Mouse (Mus musculus): ENCODE measurements around the gene AI597479. TPM values are rescaled to one million over a fixed set of nuclear protein-coding genes. Genes with fewer than 3 reads are reported as not detected.

The AI597479 gene
- polyA plus RNA-seq (2015; fragmentation: Nextera tagmentation; extraction: Ambion mirVana), result 27.2 TPM in 2 replicates

- Histone ChIP-seq H3K4me1 (no peaks in the 10 kb centered on the region), H3K36me3 (peaks cover 5% of the 10 kb centered on the region; the same call in 1 of the 2 replicates), H3K9me3 (no peaks in the 10 kb centered on the region), H3K4me2 (peak within 1 kb of the TSS; percentile 81), H3K27ac (peak within 1 kb of the TSS; percentile 100), H3K4me3 (replicated peaks) (peak within 1 kb of the TSS; percentile 80), H3K9ac (peak within 1 kb of the TSS; percentile 80), H3K27me3 (replicated peaks) (no peaks in the 10 kb centered on the region)
- ATAC-seq (ENCODE audit: insufficient read depth, low FRiP score, low read depth), result peak; percentile 96
- 1% methylated on average over 57 of the region's 57 CpGs for WGBS
Observed at GRCm38 (mm10) chr1:43098031-43098984, at the start of gene AI597479, which contains the start of gene Tgfbrap1. Gene AI597479, plus strand, starts transcription at chr1:43098710. Gene Tgfbrap1, minus strand, starts transcription at chr1:43098637.

- no peaks in the 10 kb centered on the region for H3K27me3 ChIP-seq (replicated peaks)
- H3K9ac ChIP-seq, result no peak overlapping the region
- peaks cover 4% of the 10 kb centered on the region for H3K36me3 ChIP-seq
- no peak overlapping the region for H3K27ac ChIP-seq
- ATAC-seq (ENCODE audit: insufficient read depth, low FRiP score, low read depth), result no peak
- no peak overlapping the region for H3K4me2 ChIP-seq
- H3K4me3 ChIP-seq (replicated peaks), result no peak overlapping the region
- WGBS, result 88% methylated on average over 5 of the region's 5 CpGs
- H3K4me1 ChIP-seq, result no peaks in the 10 kb centered on the region
- no peaks in the 10 kb centered on the region for H3K9me3 ChIP-seq
Observed at GRCm38 (mm10) chr1:43051903-43052302, 46.6 kb upstream of the AI597479 start.

- Histone ChIP-seq H3K27ac (no peak overlapping the region), H3K36me3 (peaks cover 12% of the 10 kb centered on the region; the same call in 1 of the 2 replicates), H3K27me3 (replicated peaks) (no peaks in the 10 kb centered on the region), H3K4me2 (no peak overlapping the region), H3K9me3 (no peaks in the 10 kb centered on the region), H3K4me3 (replicated peaks) (no peak overlapping the region), H3K9ac (no peak overlapping the region), H3K4me1 (no peaks in the 10 kb centered on the region)
- 51% methylated on average over 9 of the region's 9 CpGs for WGBS
- peak; percentile 66; the same call in 1 of the 2 replicates for ATAC-seq (ENCODE audit: insufficient read depth, low FRiP score, low read depth)
Observed at GRCm38 (mm10) chr1:43065615-43066310, 32.7 kb upstream of the AI597479 start.

- Histone ChIP-seq H3K4me2 (no peak overlapping the region), H3K4me3 (replicated peaks) (no peak overlapping the region), H3K27ac (no peak overlapping the region), H3K36me3 (peaks cover 10% of the 10 kb centered on the region; the same call in 1 of the 2 replicates), H3K9ac (no peak overlapping the region), H3K9me3 (no peaks in the 10 kb centered on the region), H3K27me3 (replicated peaks) (no peaks in the 10 kb centered on the region), H3K4me1 (no peaks in the 10 kb centered on the region)
- ATAC-seq (ENCODE audit: insufficient read depth, low FRiP score, low read depth), result no peak
- WGBS, result 79% methylated on average over 8 of the region's 8 CpGs
Observed at GRCm38 (mm10) chr1:43066573-43066972, 31.9 kb upstream of the AI597479 start.

GRCm38 (mm10) chr1:43067551-43067950 lies 31.0 kb upstream of the AI597479 start:
- no peaks in the 10 kb centered on the region for H3K4me1 ChIP-seq
- H3K4me3 ChIP-seq (replicated peaks), result no peak overlapping the region
- H3K4me2 ChIP-seq, result no peak overlapping the region
- no peak for ATAC-seq (ENCODE audit: insufficient read depth, low FRiP score, low read depth)
- H3K9ac ChIP-seq, result no peak overlapping the region
- H3K27ac ChIP-seq, result no peak overlapping the region
- H3K36me3 ChIP-seq, result peaks cover 4% of the 10 kb centered on the region; the same call in 1 of the 2 replicates
- WGBS, result 69% methylated on average over 7 of the region's 7 CpGs
- H3K9me3 ChIP-seq, result no peaks in the 10 kb centered on the region
- H3K27me3 ChIP-seq (replicated peaks), result no peaks in the 10 kb centered on the region

DNA sequence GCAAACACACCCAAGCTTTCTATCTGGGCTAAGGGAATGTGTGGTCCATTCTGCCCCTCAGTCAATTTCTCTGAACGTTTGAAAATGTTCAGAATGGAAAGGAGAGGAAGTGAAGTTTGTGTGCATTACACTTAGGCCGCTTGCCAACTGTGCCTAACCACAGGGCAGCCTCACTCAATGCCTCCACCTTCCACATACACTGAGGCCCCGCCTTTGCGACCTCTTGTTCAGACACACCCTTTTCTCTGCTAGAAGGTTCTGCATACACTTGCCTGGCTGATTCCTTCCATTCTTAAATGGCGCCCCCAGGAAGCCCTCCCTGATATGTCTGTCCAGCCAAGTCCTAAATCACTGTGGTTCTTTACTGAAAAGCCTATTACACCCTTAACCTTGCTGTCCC lies 27.8 kb upstream of the AI597479 start:
- peak; percentile 65; the same call in 1 of the 2 replicates for ATAC-seq (ENCODE audit: insufficient read depth, low FRiP score, low read depth)
- no peaks in the 10 kb centered on the region for H3K9me3 ChIP-seq
- no peaks in the 10 kb centered on the region for H3K27me3 ChIP-seq (replicated peaks)
- no peak overlapping the region for H3K4me2 ChIP-seq
- WGBS, result 68% methylated on average over 5 of the region's 5 CpGs
- no peak overlapping the region for H3K9ac ChIP-seq
- H3K4me3 ChIP-seq (replicated peaks), result no peak overlapping the region
- H3K27ac ChIP-seq, result no peak overlapping the region
- peaks cover 6% of the 10 kb centered on the region for H3K36me3 ChIP-seq
- H3K4me1 ChIP-seq, result no peaks in the 10 kb centered on the region

DNA sequence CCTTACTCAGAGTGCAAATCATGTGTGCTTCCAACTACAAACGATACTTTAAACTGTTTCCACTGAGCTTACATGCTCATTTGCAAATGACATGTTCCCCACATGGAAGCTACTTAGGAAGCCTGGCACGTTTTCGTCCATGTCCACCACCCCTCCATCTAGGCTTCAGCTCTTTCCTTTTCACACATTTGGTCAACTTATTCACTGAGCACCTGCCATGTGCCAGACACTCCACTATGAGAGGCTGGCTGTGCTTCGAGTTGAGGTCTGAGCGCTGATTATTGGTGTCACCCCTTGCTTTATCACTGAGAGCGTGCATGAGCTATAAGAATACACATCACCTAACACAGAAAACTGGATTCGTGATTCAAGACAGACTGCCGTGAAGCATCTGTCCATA lies 26.5 kb upstream of the AI597479 start:
- no peaks in the 10 kb centered on the region for H3K4me1 ChIP-seq
- no peak overlapping the region for H3K4me2 ChIP-seq
- H3K27ac ChIP-seq, result no peak overlapping the region
- H3K9me3 ChIP-seq, result no peaks in the 10 kb centered on the region
- no peak overlapping the region for H3K4me3 ChIP-seq (replicated peaks)
- no peak overlapping the region for H3K9ac ChIP-seq
- no peaks in the 10 kb centered on the region for H3K27me3 ChIP-seq (replicated peaks)
- no peak for ATAC-seq (ENCODE audit: insufficient read depth, low FRiP score, low read depth)
- 90% methylated on average over 8 of the region's 8 CpGs for whole genome bisulfite sequencing
- H3K36me3 ChIP-seq, result peaks cover 6% of the 10 kb centered on the region

GRCm38 (mm10) chr1:43072561-43072960 lies 25.9 kb upstream of the AI597479 start:
- Histone ChIP-seq H3K27ac (no peak overlapping the region), H3K4me1 (no peaks in the 10 kb centered on the region)

GRCm38 (mm10) chr1:43074791-43075190 lies 23.7 kb upstream of the AI597479 start:
- H3K27me3 ChIP-seq (replicated peaks), result no peaks in the 10 kb centered on the region
- 88% methylated on average over 2 of the region's 2 CpGs for WGBS
- H3K9me3 ChIP-seq, result no peaks in the 10 kb centered on the region
- no peak overlapping the region for H3K27ac ChIP-seq
- no peaks in the 10 kb centered on the region for H3K4me1 ChIP-seq
- no peak overlapping the region for H3K4me3 ChIP-seq (replicated peaks)
- no peak for ATAC-seq (ENCODE audit: insufficient read depth, low FRiP score, low read depth)
- no peak overlapping the region for H3K4me2 ChIP-seq
- no peak overlapping the region for H3K9ac ChIP-seq
- peaks cover 6% of the 10 kb centered on the region for H3K36me3 ChIP-seq

More at GRCm38 (mm10) chr1:43072561-43072960, 25.9 kb upstream of the AI597479 start:
- 59% methylated on average over 1 of the region's 1 CpGs for WGBS
- H3K9ac ChIP-seq, result no peak overlapping the region
- H3K4me3 ChIP-seq (replicated peaks), result no peak overlapping the region
- ATAC-seq (ENCODE audit: insufficient read depth, low FRiP score, low read depth), result no peak
- H3K4me2 ChIP-seq, result no peak overlapping the region
- peaks cover 6% of the 10 kb centered on the region for H3K36me3 ChIP-seq
- H3K27me3 ChIP-seq (replicated peaks), result no peaks in the 10 kb centered on the region
- H3K9me3 ChIP-seq, result no peaks in the 10 kb centered on the region

GRCm38 (mm10) chr1:43078124-43078523 lies 20.4 kb upstream of the AI597479 start:
- no peak for ATAC-seq (ENCODE audit: insufficient read depth, low FRiP score, low read depth)
- Histone ChIP-seq H3K27me3 (replicated peaks) (no peaks in the 10 kb centered on the region), H3K4me3 (replicated peaks) (no peak overlapping the region), H3K27ac (no peak overlapping the region), H3K9ac (no peak overlapping the region), H3K4me2 (no peak overlapping the region), H3K9me3 (no peaks in the 10 kb centered on the region), H3K4me1 (no peaks in the 10 kb centered on the region), H3K36me3 (peaks cover 6% of the 10 kb centered on the region)
- WGBS, result 59% methylated on average over 2 of the region's 2 CpGs

DNA sequence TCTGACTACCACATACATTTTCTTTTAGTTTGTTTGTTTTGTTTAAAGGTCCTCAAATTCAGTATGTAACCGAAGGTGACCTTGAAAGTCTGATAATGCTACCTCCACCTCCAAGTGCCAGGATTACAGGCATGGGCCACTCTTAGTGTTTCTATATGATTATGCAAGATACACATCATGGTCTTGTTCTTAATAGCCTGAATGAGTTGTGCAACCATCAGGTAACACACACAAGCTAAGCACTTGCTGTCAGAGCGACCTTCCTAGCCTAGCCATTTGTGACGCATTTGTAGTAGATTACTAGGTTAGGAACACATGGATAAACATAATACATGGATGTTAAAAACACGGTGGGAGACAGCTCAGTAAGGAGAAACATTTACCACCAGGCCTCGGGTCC lies 15.6 kb upstream of the AI597479 start:
- Histone ChIP-seq H3K27me3 (replicated peaks) (no peaks in the 10 kb centered on the region), H3K27ac (no peak overlapping the region), H3K36me3 (no peaks in the 10 kb centered on the region; the same call in 1 of the 2 replicates), H3K9ac (no peak overlapping the region), H3K4me1 (no peaks in the 10 kb centered on the region), H3K4me3 (replicated peaks) (no peak overlapping the region), H3K9me3 (no peaks in the 10 kb centered on the region), H3K4me2 (no peak overlapping the region)
- 79% methylated on average over 5 of the region's 5 CpGs for WGBS
- ATAC-seq (ENCODE audit: insufficient read depth, low FRiP score, low read depth), result no peak

GRCm38 (mm10) chr1:43090418-43090817 lies 8.1 kb upstream of the AI597479 start:
- Histone ChIP-seq H3K4me3 (replicated peaks) (no peak overlapping the region), H3K4me1 (peaks cover 10% of the 10 kb centered on the region), H3K4me2 (no peak overlapping the region), H3K27me3 (replicated peaks) (no peaks in the 10 kb centered on the region), H3K27ac (no peak overlapping the region), H3K9ac (no peak overlapping the region), H3K9me3 (no peaks in the 10 kb centered on the region), H3K36me3 (no peaks in the 10 kb centered on the region)
- ATAC-seq (ENCODE audit: insufficient read depth, low FRiP score, low read depth), result no peak
- WGBS, result 68% methylated on average over 1 of the region's 1 CpGs
